Comparison of ENCODE assay signal across 10 mouse cellular contexts in the genomic region with DNA sequence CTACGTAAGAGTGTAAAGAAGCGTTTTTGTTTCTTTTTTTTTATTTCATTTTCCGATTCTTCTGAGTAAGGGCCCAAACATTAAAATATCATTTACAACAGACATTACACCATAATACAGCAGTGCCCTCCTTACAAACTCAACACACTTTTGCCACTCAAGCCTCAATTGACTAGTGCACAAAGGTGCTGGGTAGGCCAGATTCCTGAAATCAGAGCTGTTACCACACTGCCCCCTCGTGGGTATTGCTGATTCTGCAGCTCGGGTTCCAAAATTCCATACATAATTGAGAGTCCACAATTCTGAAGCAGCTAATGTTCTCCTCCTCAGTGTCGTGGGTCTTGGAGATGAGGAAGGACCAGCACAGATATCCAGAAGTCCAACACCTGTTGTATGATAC.
A peak's percentile ranks its signal among the peaks of the same experiment; 100 is the strongest.
DNase-seq lines count a peak whose midpoint lies in the region; ATAC-seq and TF ChIP-seq lines count a peak whose summit lies in the region.
"Had no signal": no experiment of that assay in that cellular context is flagged by ENCODE, and none has a peak within 500 bp of the region (broad histone marks: within the 10 kb centered on the region; RNA-seq: fewer than 3 reads in every experiment).

No protein-coding gene starts in this region.

- H3K9me3 ChIP-seq in forebrain, embryonic 15.5 days = no peaks in the 10 kb centered on the region
- H3K9me3 ChIP-seq in kidney, embryonic 15.5 days (replicated peaks) = no peaks in the 10 kb centered on the region
- no peaks in the 10 kb centered on the region for H3K9me3 ChIP-seq in limb, embryonic 14.5 days (ENCODE audit: control insufficient read depth, low read length)
- H3K9me3 ChIP-seq: embryonic facial prominence, embryonic 12.5 days had no signal

- 42% methylated on average over 6 of the region's 6 CpGs for WGBS in forebrain, embryonic 15.5 days
- 47% methylated on average over 6 of the region's 6 CpGs for WGBS in kidney, embryonic 15.5 days
- 46% methylated on average over 6 of the region's 6 CpGs for WGBS in limb, embryonic 14.5 days

- no peak overlapping the region for H3K27ac ChIP-seq in forebrain, embryonic 15.5 days (replicated peaks)
- no peak overlapping the region for H3K27ac ChIP-seq in kidney, embryonic 15.5 days
- no peak overlapping the region for H3K27ac ChIP-seq in limb, embryonic 14.5 days (replicated peaks; ENCODE audit: low read depth, low read length)
- H3K27ac ChIP-seq: embryonic facial prominence, embryonic 12.5 days had no signal

- no peaks in the 10 kb centered on the region for H3K36me3 ChIP-seq in forebrain, embryonic 15.5 days
- no peaks in the 10 kb centered on the region for H3K36me3 ChIP-seq in kidney, embryonic 15.5 days
- no peaks in the 10 kb centered on the region for H3K36me3 ChIP-seq in limb, embryonic 14.5 days (ENCODE audit: control insufficient read depth, insufficient read depth, low read length)
- H3K36me3 ChIP-seq: embryonic facial prominence, embryonic 12.5 days had no signal

- no peak overlapping the region for H3K4me3 ChIP-seq in forebrain, embryonic 15.5 days
- no peak overlapping the region for H3K4me3 ChIP-seq in kidney, embryonic 15.5 days (replicated peaks)
- no peak overlapping the region for H3K4me3 ChIP-seq in limb, embryonic 14.5 days (replicated peaks; ENCODE audit: low read length)
- H3K4me3 ChIP-seq: embryonic facial prominence, embryonic 12.5 days; megakaryocyte, embryonic 14.5 days had no signal

- TF ChIP-seq POLR2A in limb, embryonic 14.5 days (IDR thresholded peaks at IDR 0.05; ENCODE audit: borderline replicate concordance, extremely low read depth, insufficient read depth, insufficient read length) = no peak

- no peak overlapping the region for H3K4me2 ChIP-seq in forebrain, embryonic 15.5 days (replicated peaks)
- no peak overlapping the region for H3K4me2 ChIP-seq in kidney, embryonic 15.5 days
- no peak overlapping the region for H3K4me2 ChIP-seq in limb, embryonic 14.5 days (replicated peaks; ENCODE audit: low read depth, low read length, severe bottlenecking)
- H3K4me2 ChIP-seq: embryonic facial prominence, embryonic 12.5 days had no signal

- ATAC-seq in forebrain, embryonic 15.5 days (replicated peaks) = peak; percentile 81
- peak; percentile 36; the same call in 1 of the 2 replicates for ATAC-seq in kidney, embryonic 15.5 days (replicated peaks; ENCODE audit: low FRiP score)
- ATAC-seq in limb, embryonic 14.5 days (ENCODE audit: low FRiP score, low read depth) = no peak

- H3K27me3 ChIP-seq in forebrain, embryonic 15.5 days = no peaks in the 10 kb centered on the region
- H3K27me3 ChIP-seq in kidney, embryonic 15.5 days = no peaks in the 10 kb centered on the region
- H3K27me3 ChIP-seq in limb, embryonic 14.5 days (ENCODE audit: control insufficient read depth, insufficient read depth, low read length) = no peaks in the 10 kb centered on the region
- H3K27me3 ChIP-seq: embryonic facial prominence, embryonic 12.5 days; megakaryocyte, embryonic 14.5 days had no signal

- peak; percentile 50 for DNase-seq in ovary, postnatal 10 days (ENCODE audit: low spot score)
- DNase-seq in ovary, adult 18-20 months (ENCODE audit: low spot score) = no peak
- peak; percentile 12 for DNase-seq in c-Kit-positive CD71-negative TER-119-negative erythroid progenitor cells, embryonic 14.5 days (ENCODE audit: low read depth)
- DNase-seq in limb, embryonic 14.5 days (ENCODE audit: low spot score) = peak; percentile 63
- peak; percentile 59 for DNase-seq in ovary, postnatal 36 days (ENCODE audit: low spot score)
- no peak for DNase-seq in c-Kit-positive CD71-positive TER-119-positive erythroid progenitor cells, embryonic 14.5 days (ENCODE audit: low spot score)

- H3K4me1 ChIP-seq in forebrain, embryonic 15.5 days = no peaks in the 10 kb centered on the region
- no peaks in the 10 kb centered on the region for H3K4me1 ChIP-seq in kidney, embryonic 15.5 days
- H3K4me1 ChIP-seq in limb, embryonic 14.5 days (ENCODE audit: control insufficient read depth, insufficient read depth, low read length) = no peaks in the 10 kb centered on the region
- H3K4me1 ChIP-seq: embryonic facial prominence, embryonic 12.5 days; megakaryocyte, embryonic 14.5 days had no signal

- no peak overlapping the region for H3K9ac ChIP-seq in forebrain, embryonic 15.5 days (replicated peaks)
- no peak overlapping the region for H3K9ac ChIP-seq in kidney, embryonic 15.5 days
- H3K9ac ChIP-seq in limb, embryonic 14.5 days (ENCODE audit: low read depth, low read length, severe bottlenecking) = no peak overlapping the region
- H3K9ac ChIP-seq: embryonic facial prominence, embryonic 12.5 days had no signal

Comparison
In these comparisons a context has a peak if more than half of its experiments do, and no peak if none do; other contexts are left out.
1. DNase-seq: peak in ovary, postnatal 10 days (single experiment), c-Kit-positive CD71-negative TER-119-negative erythroid progenitor cells, embryonic 14.5 days (single experiment), limb, embryonic 14.5 days (single experiment) and ovary, postnatal 36 days (single experiment); none in ovary, adult 18-20 months (single experiment) and c-Kit-positive CD71-positive TER-119-positive erythroid progenitor cells, embryonic 14.5 days (single experiment).